Mouse (Mus musculus): ENCODE measurements at regions not wholly inside any gene's neighbourhood (a gene's known extent, or its start where the extent isn't known, plus 50 kb on each side); places are given as distances from the start of the nearest gene placed in this dataset.

DNA sequence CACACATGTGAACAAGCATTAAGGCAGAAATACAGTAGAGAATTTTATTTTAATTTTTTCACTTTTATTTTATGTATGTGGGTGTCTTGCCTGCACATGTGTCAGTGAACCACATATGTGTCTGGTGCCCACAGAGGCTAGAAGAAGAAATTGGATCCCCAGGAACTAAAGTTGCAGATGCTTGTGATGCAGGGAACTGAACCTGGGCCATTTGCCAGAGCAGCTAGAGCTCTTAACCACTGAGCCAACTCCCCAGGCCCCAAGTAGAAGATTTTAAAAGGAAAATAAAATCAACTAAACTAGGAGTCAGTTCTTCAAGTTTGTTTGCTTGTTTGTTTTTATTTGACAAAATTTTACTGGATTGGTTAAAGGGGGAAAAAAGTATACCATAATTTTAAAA, 185.5 kb upstream of the Kdm8 start:
- no peak for TF ChIP-seq CTCF (conservative IDR thresholded peaks at IDR 0.05; ENCODE audit: low read length)
- no peak for TF ChIP-seq POU5F1 (IDR thresholded peaks at IDR 0.05; ENCODE audit: borderline replicate concordance, low read length)
- TF ChIP-seq NANOG (IDR thresholded peaks at IDR 0.05; ENCODE audit: borderline replicate concordance, low read length): no peak
